Mouse (Mus musculus): ENCODE data around the gene Gpr171. TPM values are rescaled to one million over a fixed set of nuclear protein-coding genes. Genes with fewer than 3 reads are reported as not detected.

The Gpr171 gene
- polyA plus RNA-seq, 1 experiment from 2014 or later: 0.95 TPM

DNA sequence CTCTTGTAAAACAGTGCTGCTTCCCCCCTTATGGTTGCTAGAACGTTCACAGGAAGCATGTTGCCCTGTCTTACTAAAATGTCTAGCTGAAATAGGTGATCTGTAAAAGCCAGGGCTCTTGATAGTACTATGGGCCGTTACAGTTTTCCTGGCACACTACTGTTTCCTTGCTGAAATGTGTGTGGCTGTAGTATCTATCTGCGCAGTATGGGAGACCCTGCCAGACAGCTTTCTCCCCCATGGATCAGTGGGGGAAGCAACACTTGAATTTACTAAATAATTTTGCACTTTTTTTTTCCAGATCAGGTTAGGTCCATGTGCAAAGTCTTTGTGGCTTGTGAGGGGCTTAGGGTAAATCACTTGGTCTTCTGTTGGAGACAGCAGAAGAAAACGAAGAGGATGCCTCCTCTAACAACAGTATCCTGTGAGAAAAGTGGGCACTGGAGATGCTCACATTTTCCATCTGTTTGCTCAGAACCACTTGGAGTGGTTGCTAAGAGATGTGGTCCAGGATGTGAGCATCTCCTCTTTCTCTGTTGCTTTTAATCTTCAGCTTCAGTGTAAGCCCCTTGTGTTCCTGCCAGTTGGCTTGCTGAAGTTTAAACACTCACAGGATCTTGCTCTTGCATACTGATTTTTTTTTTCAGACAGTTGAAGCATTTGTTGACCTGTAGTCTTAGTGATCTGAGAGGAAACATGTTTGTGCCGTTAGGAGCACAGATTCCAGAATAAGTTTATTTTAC is 34.5 kb upstream of the Gpr171 start:
- Histone ChIP-seq H3K4me3 (ENCODE audit: low read depth, low read length) (no peak overlapping the region), H3K27ac (ENCODE audit: low read depth, low read length) (no peak overlapping the region), H3K9ac (ENCODE audit: low read length) (no peak overlapping the region), H3K4me1 (ENCODE audit: control insufficient read depth, insufficient read depth, low read length) (no peaks in the 10 kb centered on the region), H3K9me3 (ENCODE audit: control insufficient read depth, low read length) (no peaks in the 10 kb centered on the region), H3K36me3 (ENCODE audit: control insufficient read depth, insufficient read depth, low read length) (no peaks in the 10 kb centered on the region), H3K4me2 (ENCODE audit: low read depth) (no peak overlapping the region), H3K27me3 (ENCODE audit: control insufficient read depth, insufficient read depth, low read length) (no peaks in the 10 kb centered on the region)
- ATAC-seq (ENCODE audit: insufficient read depth, low FRiP score, low TSS enrichment): no peak
- 77% methylated on average over 5 of the region's 5 CpGs for WGBS
- DNase-seq (ENCODE audit: low spot score): no peak

- Histone ChIP-seq H3K27me3 (ENCODE audit: control insufficient read depth, insufficient read depth, low read length) (no peaks in the 10 kb centered on the region), H3K4me2 (ENCODE audit: low read depth) (no peak overlapping the region), H3K9me3 (ENCODE audit: control insufficient read depth, low read length) (no peaks in the 10 kb centered on the region), H3K36me3 (ENCODE audit: control insufficient read depth, insufficient read depth, low read length) (no peaks in the 10 kb centered on the region), H3K9ac (ENCODE audit: low read length) (no peak overlapping the region), H3K27ac (ENCODE audit: low read depth, low read length) (no peak overlapping the region), H3K4me1 (ENCODE audit: control insufficient read depth, insufficient read depth, low read length) (no peaks in the 10 kb centered on the region), H3K4me3 (ENCODE audit: low read depth, low read length) (no peak overlapping the region)
- WGBS: 83% methylated on average over 5 of the region's 5 CpGs
- no peak for DNase-seq (ENCODE audit: low spot score)
- ATAC-seq (ENCODE audit: insufficient read depth, low FRiP score, low TSS enrichment): no peak
Observed at GRCm38 (mm10) chr3:59133189-59133588, 31.6 kb upstream of the Gpr171 start.

- ATAC-seq (ENCODE audit: insufficient read depth, low FRiP score, low TSS enrichment) (no peak), DNase-seq (ENCODE audit: low spot score) (no peak)
- 90% methylated on average over 4 of the region's 4 CpGs for WGBS
- Histone ChIP-seq H3K4me2 (ENCODE audit: low read depth) (no peak overlapping the region), H3K4me3 (ENCODE audit: low read depth, low read length) (no peak overlapping the region), H3K27ac (ENCODE audit: low read depth, low read length) (no peak overlapping the region), H3K4me1 (ENCODE audit: control insufficient read depth, insufficient read depth, low read length) (no peaks in the 10 kb centered on the region), H3K36me3 (ENCODE audit: control insufficient read depth, insufficient read depth, low read length) (no peaks in the 10 kb centered on the region), H3K9ac (ENCODE audit: low read length) (no peak overlapping the region), H3K9me3 (ENCODE audit: control insufficient read depth, low read length) (no peaks in the 10 kb centered on the region), H3K27me3 (ENCODE audit: control insufficient read depth, insufficient read depth, low read length) (no peaks in the 10 kb centered on the region)
Observed at GRCm38 (mm10) chr3:59131966-59132365, 30.3 kb upstream of the Gpr171 start.

GRCm38 (mm10) chr3:59131081-59131480 is 29.5 kb upstream of the Gpr171 start:
- DNase-seq (ENCODE audit: low spot score) (no peak), ATAC-seq (ENCODE audit: insufficient read depth, low FRiP score, low TSS enrichment) (no peak)
- no peak overlapping the region for H3K27ac ChIP-seq (ENCODE audit: low read depth, low read length)
- H3K9ac ChIP-seq (ENCODE audit: low read length): no peak overlapping the region
- no peaks in the 10 kb centered on the region for H3K36me3 ChIP-seq (ENCODE audit: control insufficient read depth, insufficient read depth, low read length)
- H3K4me3 ChIP-seq (ENCODE audit: low read depth, low read length): no peak overlapping the region
- H3K27me3 ChIP-seq (ENCODE audit: control insufficient read depth, insufficient read depth, low read length): no peaks in the 10 kb centered on the region
- H3K4me1 ChIP-seq (ENCODE audit: control insufficient read depth, insufficient read depth, low read length): no peaks in the 10 kb centered on the region
- H3K9me3 ChIP-seq (ENCODE audit: control insufficient read depth, low read length): no peaks in the 10 kb centered on the region
- WGBS: 81% methylated on average over 4 of the region's 4 CpGs
- no peak overlapping the region for H3K4me2 ChIP-seq (ENCODE audit: low read depth)

- no peak overlapping the region for H3K27ac ChIP-seq (ENCODE audit: low read depth, low read length)
- H3K9ac ChIP-seq (ENCODE audit: low read length): no peak overlapping the region
- H3K4me2 ChIP-seq (ENCODE audit: low read depth): no peak overlapping the region
- H3K27me3 ChIP-seq (ENCODE audit: control insufficient read depth, insufficient read depth, low read length): no peaks in the 10 kb centered on the region
- DNase-seq (ENCODE audit: low spot score): no peak
- H3K4me1 ChIP-seq (ENCODE audit: control insufficient read depth, insufficient read depth, low read length): no peaks in the 10 kb centered on the region
- H3K36me3 ChIP-seq (ENCODE audit: control insufficient read depth, insufficient read depth, low read length): no peaks in the 10 kb centered on the region
- 71% methylated on average over 8 of the region's 8 CpGs for WGBS
- no peak overlapping the region for H3K4me3 ChIP-seq (ENCODE audit: low read depth, low read length)
- ATAC-seq (ENCODE audit: insufficient read depth, low FRiP score, low TSS enrichment): no peak
- no peaks in the 10 kb centered on the region for H3K9me3 ChIP-seq (ENCODE audit: control insufficient read depth, low read length)
Observed at GRCm38 (mm10) chr3:59130431-59130830, 28.8 kb upstream of the Gpr171 start.

DNA sequence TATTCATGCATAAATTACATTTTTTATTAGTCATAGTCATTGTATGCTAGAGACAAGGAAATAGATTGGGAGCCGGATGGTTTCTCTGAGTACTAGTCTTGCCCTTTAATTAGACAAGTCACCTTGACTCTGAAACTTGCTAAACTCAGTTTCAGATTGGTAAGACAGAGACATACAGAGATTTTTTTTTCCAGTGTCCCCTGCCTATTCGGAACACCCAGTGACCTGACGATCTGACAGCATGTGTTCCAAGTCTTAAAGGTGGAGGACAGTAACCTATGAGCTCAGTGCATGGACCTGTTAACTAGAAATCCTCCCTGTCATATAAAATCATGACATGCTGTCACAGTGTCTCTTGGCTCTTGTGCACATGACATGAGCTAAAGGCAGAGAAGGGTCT is 27.9 kb upstream of the Gpr171 start:
- Histone ChIP-seq H3K27ac (ENCODE audit: low read depth, low read length) (no peak overlapping the region), H3K4me3 (ENCODE audit: low read depth, low read length) (no peak overlapping the region), H3K9me3 (ENCODE audit: control insufficient read depth, low read length) (no peaks in the 10 kb centered on the region), H3K36me3 (ENCODE audit: control insufficient read depth, insufficient read depth, low read length) (no peaks in the 10 kb centered on the region), H3K4me2 (ENCODE audit: low read depth) (no peak overlapping the region), H3K4me1 (ENCODE audit: control insufficient read depth, insufficient read depth, low read length) (no peaks in the 10 kb centered on the region), H3K27me3 (ENCODE audit: control insufficient read depth, insufficient read depth, low read length) (no peaks in the 10 kb centered on the region), H3K9ac (ENCODE audit: low read length) (no peak overlapping the region)
- ATAC-seq (ENCODE audit: insufficient read depth, low FRiP score, low TSS enrichment): no peak
- WGBS: 85% methylated on average over 3 of the region's 3 CpGs
- no peak for DNase-seq (ENCODE audit: low spot score)

- ATAC-seq (ENCODE audit: insufficient read depth, low FRiP score, low TSS enrichment): no peak
- H3K4me2 ChIP-seq (ENCODE audit: low read depth): no peak overlapping the region
- no peak overlapping the region for H3K27ac ChIP-seq (ENCODE audit: low read depth, low read length)
- WGBS: 70% methylated on average over 20 of the region's 20 CpGs
- no peak overlapping the region for H3K9ac ChIP-seq (ENCODE audit: low read length)
- H3K27me3 ChIP-seq (ENCODE audit: control insufficient read depth, insufficient read depth, low read length): no peaks in the 10 kb centered on the region
- no peak for DNase-seq (ENCODE audit: low spot score)
- H3K36me3 ChIP-seq (ENCODE audit: control insufficient read depth, insufficient read depth, low read length): no peaks in the 10 kb centered on the region
- no peaks in the 10 kb centered on the region for H3K4me1 ChIP-seq (ENCODE audit: control insufficient read depth, insufficient read depth, low read length)
- H3K4me3 ChIP-seq (ENCODE audit: low read depth, low read length): no peak overlapping the region
- H3K9me3 ChIP-seq (ENCODE audit: control insufficient read depth, low read length): no peaks in the 10 kb centered on the region
Observed at GRCm38 (mm10) chr3:59128681-59129080, 27.1 kb upstream of the Gpr171 start.

DNA sequence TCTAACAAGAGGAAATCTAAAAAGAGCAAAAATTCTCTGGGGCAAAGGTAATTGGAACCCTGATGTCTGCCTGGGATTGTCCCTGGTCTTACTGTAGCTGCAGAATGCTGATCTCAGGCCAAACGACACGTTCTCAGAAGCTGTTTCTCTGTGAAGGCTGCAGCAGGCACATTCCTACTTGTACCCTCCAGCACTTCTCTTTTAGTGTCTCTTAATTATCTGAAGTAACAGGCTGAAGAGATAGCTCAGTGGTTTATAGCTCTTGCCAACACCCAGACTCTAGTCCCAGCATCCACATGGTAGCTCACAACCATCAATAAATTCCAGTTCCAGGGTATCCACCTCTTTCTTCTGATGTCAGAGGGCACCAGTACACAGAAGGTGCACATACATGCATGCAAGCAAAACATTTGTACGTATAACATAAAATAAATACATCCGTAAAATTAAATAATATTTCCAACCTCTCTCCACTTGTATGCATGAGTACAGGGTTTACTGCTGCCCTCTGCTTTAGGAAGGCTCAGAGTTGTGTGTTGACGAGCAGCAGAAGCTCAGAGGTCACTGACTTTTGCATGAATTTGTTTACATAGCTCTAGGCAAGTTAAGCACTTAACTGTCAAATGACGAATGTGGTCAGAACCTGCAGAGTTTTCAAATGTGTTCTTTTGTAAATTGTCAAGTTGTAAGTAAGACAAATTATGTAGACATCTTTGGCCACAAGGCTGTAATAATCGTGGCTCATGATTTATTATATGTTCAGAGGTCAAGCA is 24.3 kb upstream of the Gpr171 start:
- no peak for DNase-seq (ENCODE audit: low spot score)
- no peaks in the 10 kb centered on the region for H3K9me3 ChIP-seq (ENCODE audit: control insufficient read depth, low read length)
- H3K9ac ChIP-seq (ENCODE audit: low read length): no peak overlapping the region
- no peaks in the 10 kb centered on the region for H3K36me3 ChIP-seq (ENCODE audit: control insufficient read depth, insufficient read depth, low read length)
- H3K27me3 ChIP-seq (ENCODE audit: control insufficient read depth, insufficient read depth, low read length): no peaks in the 10 kb centered on the region
- no peak overlapping the region for H3K4me2 ChIP-seq (ENCODE audit: low read depth)
- H3K4me1 ChIP-seq (ENCODE audit: control insufficient read depth, insufficient read depth, low read length): no peaks in the 10 kb centered on the region
- WGBS: 49% methylated on average over 7 of the region's 7 CpGs
- no peak overlapping the region for H3K4me3 ChIP-seq (ENCODE audit: low read depth, low read length)
- ATAC-seq (ENCODE audit: insufficient read depth, low FRiP score, low TSS enrichment): no peak; the same call in 1 of the 2 replicates
- no peak overlapping the region for H3K27ac ChIP-seq (ENCODE audit: low read depth, low read length)

- Histone ChIP-seq H3K4me3 (ENCODE audit: low read depth, low read length) (no peak overlapping the region), H3K4me1 (ENCODE audit: control insufficient read depth, insufficient read depth, low read length) (no peaks in the 10 kb centered on the region), H3K4me2 (ENCODE audit: low read depth) (no peak overlapping the region), H3K9me3 (ENCODE audit: control insufficient read depth, low read length) (no peaks in the 10 kb centered on the region), H3K9ac (ENCODE audit: low read length) (no peak overlapping the region), H3K27ac (ENCODE audit: low read depth, low read length) (no peak overlapping the region), H3K27me3 (ENCODE audit: control insufficient read depth, insufficient read depth, low read length) (no peaks in the 10 kb centered on the region), H3K36me3 (ENCODE audit: control insufficient read depth, insufficient read depth, low read length) (no peaks in the 10 kb centered on the region)
- DNase-seq (ENCODE audit: low spot score): no peak
- ATAC-seq (ENCODE audit: insufficient read depth, low FRiP score, low TSS enrichment): no peak
- WGBS: 68% methylated on average over 5 of the region's 5 CpGs
Observed at GRCm38 (mm10) chr3:59125022-59125421, 23.4 kb upstream of the Gpr171 start.

All from neural tube, embryonic 11.5 days (tissue).